Mouse (Mus musculus) testis, adult 2 months (tissue): ENCODE measurements at regions not wholly inside any gene's neighbourhood (a gene's known extent, or its start where the extent isn't known, plus 50 kb on each side); places are given as distances from the start of the nearest gene placed in this dataset.

Experiments used
- CTCF ChIP-seq: fragments of 200-500 bp; IDR thresholded peaks from 2 replicates; pipeline ENCODE4 v1.5.1; 2012; ENCODE audit warnings: low read depth, mild to moderate bottlenecking, inconsistent platforms, low read length, moderate library complexity; ENCODE audit not compliant: control insufficient read depth, insufficient read depth, insufficient replicate concordance
- POLR2A ChIP-seq: fragments of 200-500 bp; IDR thresholded peaks from 2 replicates; pipeline ENCODE4 v1.6.1; 2012; ENCODE audit warnings: low read depth, mild to moderate bottlenecking, inconsistent platforms, low read length, moderate library complexity; ENCODE audit not compliant: control insufficient read depth

DNA sequence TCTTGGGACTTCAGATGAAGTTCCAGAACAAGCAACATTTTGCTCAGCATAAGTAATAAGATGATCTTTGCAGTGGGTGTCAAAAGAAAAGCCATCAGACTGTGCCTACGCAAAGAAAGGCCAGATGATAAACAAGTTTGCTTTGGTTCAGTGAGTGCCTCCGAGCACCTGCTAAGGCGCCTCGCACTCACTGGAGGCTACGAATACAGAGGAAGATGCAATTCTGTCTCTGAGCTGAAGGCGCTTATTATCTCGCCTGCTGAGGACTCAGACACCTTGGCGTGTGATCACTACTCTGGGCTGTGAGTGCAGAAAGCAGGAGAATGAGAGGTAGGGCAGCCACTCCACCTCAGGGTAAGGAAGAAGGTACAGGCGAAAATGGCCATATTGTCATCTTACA is 82.7 kb upstream of the Dyrk2 start:
- TF ChIP-seq CTCF = no peak
- TF ChIP-seq POLR2A = no peak
